Mouse (Mus musculus): ENCODE measurements around the gene Hoxa6. TPM values are rescaled to one million over a fixed set of nuclear protein-coding genes. Genes with fewer than 3 reads are reported as not detected.

Hoxa6 gene
- total RNA-seq, 4 experiments from 2014 or later = not detected

Small RNAs within 50 kb of the gene (microRNA-seq; reads per million reads assigned to microRNA genes)
- gene Mir196b = 2.0 to 3.8 reads per million in 2 experiments

Other genes starting within 250 kb of the Hoxa6 start
- gene Skap2, start 196.2 kb downstream of the Hoxa6 start, total RNA-seq (2022) = 10 to 100 TPM; 17.0 to 30.2 (median 25.6) TPM
- gene Hoxa1, start 50.4 kb downstream of the Hoxa6 start, total RNA-seq (2022) = not detected
- not detected for gene Hoxa2, start 43.9 kb downstream of the Hoxa6 start, total RNA-seq (2022)
- gene 5730596B20Rik, start 31.2 kb downstream of the Hoxa6 start, total RNA-seq (2022) = not detected
- not detected for gene Hoxa4, start 17.0 kb downstream of the Hoxa6 start, total RNA-seq (2022)
- gene Hoxa5, start 4.1 kb downstream of the Hoxa6 start, total RNA-seq (2022) = not detected
- not detected for gene Hoxa3, start 4.6 kb upstream of the Hoxa6 start, total RNA-seq (2022)
- gene Gm28308, start 4.6 kb upstream of the Hoxa6 start, total RNA-seq (2022) = not detected
- gene Hoxa7, start 13.1 kb upstream of the Hoxa6 start, total RNA-seq (2022) = not detected
- not detected for gene Hoxa9, start 22.4 kb upstream of the Hoxa6 start, total RNA-seq (2022)
- gene Hoxa10, start 32.1 kb upstream of the Hoxa6 start, total RNA-seq (2022) = not detected
- not detected for gene Hoxa11, start 37.1 kb upstream of the Hoxa6 start, total RNA-seq (2022)
- gene Hoxa13, start 52.2 kb upstream of the Hoxa6 start, total RNA-seq (2022) = not detected
- not detected for gene Evx1, start 104.8 kb upstream of the Hoxa6 start, total RNA-seq (2022)

All from layer of hippocampus, adult 8-10 months (tissue).